Mouse (Mus musculus) heart, adult 2 months (tissue): ENCODE measurements at regions not wholly inside any gene's neighbourhood (a gene's known extent, or its start where the extent isn't known, plus 50 kb on each side); places are given as distances from the start of the nearest gene placed in this dataset.

ENCODE experiments used
- CTCF ChIP-seq: fragments of 200-600 bp; IDR thresholded peaks from 2 replicates; pipeline ENCODE4 v1.8.1; 2022; ENCODE audit warnings: antibody characterized with exemption, mild to moderate bottlenecking, moderate library complexity
- POLR2A ChIP-seq: fragments of 200-500 bp; IDR thresholded peaks from 2 replicates; pipeline ENCODE4 v1.6.1; 2011; ENCODE audit warnings: mild to moderate bottlenecking, low read depth, low read length, control low read depth; ENCODE audit not compliant: insufficient read depth

- TF ChIP-seq CTCF = no peak
- no peak for TF ChIP-seq POLR2A
Measured at GRCm38 (mm10) chr5:62511827-62512226, 254.1 kb downstream of the Arap2 start.
